16 mouse cellular contexts compared by ENCODE assay signal in the genomic region with DNA sequence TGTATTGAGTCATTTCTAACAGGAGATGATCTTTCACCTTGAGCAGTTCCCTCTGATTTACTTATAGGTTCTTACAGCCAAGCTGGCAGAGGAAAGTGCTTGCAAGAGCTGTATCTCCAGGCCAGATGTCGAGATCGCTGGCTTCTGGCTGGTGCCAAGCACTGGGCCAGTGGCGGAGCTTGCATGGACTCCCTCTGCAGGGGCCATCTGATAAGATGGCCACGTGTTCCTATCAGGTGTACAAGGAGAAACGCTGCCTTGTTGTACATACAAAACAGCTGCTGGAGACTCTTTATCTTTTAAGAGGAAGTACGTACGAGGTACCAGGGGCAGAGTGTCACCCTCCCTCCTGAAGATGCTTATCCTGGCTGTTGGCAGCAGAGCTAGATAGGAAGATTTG.
DNase-seq lines count a peak whose midpoint lies in the region; ATAC-seq and TF ChIP-seq lines count a peak whose summit lies in the region.
"Had no signal": no experiment of that assay in that cellular context is flagged by ENCODE, and none has a peak within 500 bp of the region (broad histone marks: within the 10 kb centered on the region; RNA-seq: fewer than 3 reads in every experiment).

No protein-coding gene starts in this region.

- no peak overlapping the region for H3K4me3 ChIP-seq in liver, postnatal 0 days (ENCODE audit: low read depth, low read length)
- H3K4me3 ChIP-seq in liver, embryonic 11.5 days (ENCODE audit: low read depth, low read length), result no peak overlapping the region
- H3K4me3 ChIP-seq in small intestine, adult 2 months (ENCODE audit: low read depth, low read length), result no peak overlapping the region
- no peak overlapping the region for H3K4me3 ChIP-seq in cerebellum, adult 2 months (replicated peaks; ENCODE audit: insufficient read depth, low read depth, low read length)
- H3K4me3 ChIP-seq: limb, embryonic 13.5 days; midbrain, embryonic 13.5 days had no signal

- no peak for TF ChIP-seq POLR2A in small intestine, adult 2 months (IDR thresholded peaks at IDR 0.05; ENCODE audit: low read depth, low read length)
- TF ChIP-seq POLR2A in cerebellum, adult 2 months (IDR thresholded peaks at IDR 0.05; ENCODE audit: borderline replicate concordance, insufficient read depth, low read length), result no peak

- 46% methylated on average over 7 of the region's 7 CpGs for WGBS in liver, postnatal 0 days (ENCODE audit: insufficient replicate concordance)
- 46% methylated on average over 7 of the region's 7 CpGs for WGBS in liver, embryonic 11.5 days
- WGBS in small intestine, adult 2 months, result 24% methylated on average over 7 of the region's 7 CpGs
- 40% methylated on average over 7 of the region's 7 CpGs for WGBS in cerebellum, adult 2 months

- H3K9me3 ChIP-seq in liver, postnatal 0 days (ENCODE audit: low read length), result no peaks in the 10 kb centered on the region
- H3K9me3 ChIP-seq in liver, embryonic 11.5 days (ENCODE audit: control insufficient read depth, low read length), result no peaks in the 10 kb centered on the region
- H3K9me3 ChIP-seq: limb, embryonic 13.5 days; midbrain, embryonic 13.5 days had no signal

- H3K4me1 ChIP-seq in liver, postnatal 0 days (ENCODE audit: insufficient read depth), result no peaks in the 10 kb centered on the region
- no peaks in the 10 kb centered on the region for H3K4me1 ChIP-seq in liver, embryonic 11.5 days (replicated peaks; ENCODE audit: control insufficient read depth, insufficient read depth, low read length)
- H3K4me1 ChIP-seq in small intestine, adult 2 months (ENCODE audit: control insufficient read depth, insufficient read depth, insufficient read length, low read length), result peaks cover 2% of the 10 kb centered on the region; the same call in 1 of the 2 replicates
- peaks cover 7% of the 10 kb centered on the region for H3K4me1 ChIP-seq in cerebellum, adult 2 months (ENCODE audit: control insufficient read depth, insufficient read depth, low read length)
- H3K4me1 ChIP-seq: limb, embryonic 13.5 days; midbrain, embryonic 13.5 days had no signal

- H3K9ac ChIP-seq in liver, postnatal 0 days (replicated peaks), result no peak overlapping the region
- H3K9ac ChIP-seq in liver, embryonic 11.5 days (ENCODE audit: low read depth, low read length), result no peak overlapping the region
- H3K9ac ChIP-seq: limb, embryonic 13.5 days; midbrain, embryonic 13.5 days had no signal

- H3K27ac ChIP-seq in liver, postnatal 0 days (ENCODE audit: low read depth), result no peak overlapping the region
- no peak overlapping the region for H3K27ac ChIP-seq in liver, embryonic 11.5 days (ENCODE audit: low read depth, low read length)
- H3K27ac ChIP-seq in small intestine, adult 2 months (ENCODE audit: insufficient read depth, low read depth, low read length), result 0 out of 2 replicates have a peak overlapping the region, but pooled peaks have one; percentile 10
- H3K27ac ChIP-seq in cerebellum, adult 2 months (ENCODE audit: insufficient read depth, low read length), result no peak overlapping the region
- H3K27ac ChIP-seq: limb, embryonic 13.5 days; midbrain, embryonic 13.5 days had no signal

- no peaks in the 10 kb centered on the region for H3K27me3 ChIP-seq in liver, postnatal 0 days (ENCODE audit: insufficient read depth, low read length)
- H3K27me3 ChIP-seq in liver, embryonic 11.5 days (replicated peaks; ENCODE audit: control insufficient read depth, insufficient read depth, low read length), result no peaks in the 10 kb centered on the region
- no peaks in the 10 kb centered on the region for H3K27me3 ChIP-seq in small intestine, adult 2 months (ENCODE audit: control insufficient read depth, insufficient read depth, low read length)
- H3K27me3 ChIP-seq in cerebellum, adult 2 months (ENCODE audit: control insufficient read depth, insufficient read depth, low read length), result no peaks in the 10 kb centered on the region
- H3K27me3 ChIP-seq: limb, embryonic 13.5 days; midbrain, embryonic 13.5 days had no signal

- no peak for TF ChIP-seq EP300 in liver, postnatal 0 days (IDR thresholded peaks at IDR 0.05; ENCODE audit: low read depth)

- DNase-seq in liver (peak; percentile 11), MN1 (ENCODE audit: low spot score) (peak; percentile 63)
- DNase-seq in liver, postnatal 0 days, result no peak
- no peak for DNase-seq in liver, embryonic 11.5 days (ENCODE audit: low spot score)
- DNase-seq in cerebellum, adult 2 months, result no peak
- no peak for DNase-seq in kidney, adult 9 months
- DNase-seq: cerebellum, adult 9-11 months; kidney, postnatal 14 days; lung, postnatal 14 days; spleen, adult 18-20 months had no signal

- H3K36me3 ChIP-seq in liver, postnatal 0 days (replicated peaks; ENCODE audit: insufficient read depth, low read length), result 0 out of 2 replicates have a peak, but pooled peaks cover 2% of the 10 kb centered on the region
- no peaks in the 10 kb centered on the region for H3K36me3 ChIP-seq in liver, embryonic 11.5 days (ENCODE audit: control insufficient read depth, insufficient read depth, low read length)
- H3K36me3 ChIP-seq in small intestine, adult 2 months (ENCODE audit: control insufficient read depth, insufficient read depth, low read length), result peaks cover 31% of the 10 kb centered on the region
- H3K36me3 ChIP-seq: G1E had no signal

- no peak overlapping the region for H3K4me2 ChIP-seq in liver, postnatal 0 days (ENCODE audit: low read depth, low read length)
- H3K4me2 ChIP-seq in liver, embryonic 11.5 days, result no peak overlapping the region
- H3K4me2 ChIP-seq: limb, embryonic 13.5 days; midbrain, embryonic 13.5 days had no signal

- ATAC-seq in liver, postnatal 0 days, result no peak
- peak; percentile 58 for ATAC-seq in liver, embryonic 11.5 days (replicated peaks; ENCODE audit: low FRiP score)
- no peak for ATAC-seq in frontal cortex, adult (ENCODE audit: low TSS enrichment)
- ATAC-seq: inflammation-experienced regulatory T-cells, adult 6 months; midbrain, embryonic 13.5 days had no signal

- TF ChIP-seq CTCF in liver, postnatal 0 days (IDR thresholded peaks at IDR 0.05; ENCODE audit: low read depth), result no peak
- TF ChIP-seq CTCF in small intestine, adult 2 months (IDR thresholded peaks at IDR 0.05; ENCODE audit: extremely low read depth, insufficient read length, insufficient replicate concordance, low read depth, low read length), result no peak
- no peak for TF ChIP-seq CTCF in cerebellum, adult 2 months (IDR thresholded peaks at IDR 0.05; ENCODE audit: borderline replicate concordance, insufficient read depth, low read depth, low read length)

Comparison
In these comparisons a context has a peak if more than half of its experiments do, and no peak if none do; other contexts are left out.
1. DNase-seq: peak in liver (single experiment) and MN1 (single experiment); none in liver, postnatal 0 days (single experiment), liver, embryonic 11.5 days (single experiment), cerebellum, adult 2 months (0 of 2) and kidney, adult 9 months (single experiment).